Mouse (Mus musculus): ENCODE results near the gene Sec31b. TPM values are rescaled to one million over a fixed set of nuclear protein-coding genes. Genes with fewer than 3 reads are reported as not detected.

The Sec31b gene
- polyA plus RNA-seq, 1 experiment from 2014 or later, result 0.40 TPM

DNA sequence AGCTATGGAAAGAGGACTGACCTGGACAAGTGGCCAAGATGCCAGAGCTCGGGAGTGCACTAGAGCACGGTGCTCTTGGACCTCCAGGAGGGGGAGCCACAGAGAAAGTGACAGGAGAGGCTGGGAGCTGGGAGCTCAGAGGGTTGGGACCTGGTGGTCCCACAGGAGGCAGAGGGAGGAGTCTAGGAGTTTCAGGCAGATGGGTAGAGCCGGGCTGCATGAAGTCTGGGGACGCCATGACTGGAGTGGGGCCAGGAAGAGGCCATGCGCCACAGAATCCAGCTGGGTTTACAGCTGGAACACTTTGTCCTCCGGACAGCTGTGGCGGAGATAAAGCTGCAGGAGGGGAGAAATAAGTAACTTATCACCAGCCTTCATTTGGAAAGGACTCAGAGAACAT, 26.5 kb downstream of the Sec31b start:
- no peak overlapping the region for H3K9ac ChIP-seq
- no peak overlapping the region for H3K4me2 ChIP-seq (replicated peaks)
- no peak overlapping the region for H3K4me3 ChIP-seq (replicated peaks)
- peaks cover 12% of the 10 kb centered on the region for H3K4me1 ChIP-seq (replicated peaks)
- no peak overlapping the region for H3K27ac ChIP-seq
- H3K36me3 ChIP-seq, result no peaks in the 10 kb centered on the region
- 22% methylated on average over 7 of the region's 7 CpGs for WGBS
- H3K9me3 ChIP-seq, result no peaks in the 10 kb centered on the region
- peaks cover 9% of the 10 kb centered on the region; the same call in 1 of the 2 replicates for H3K27me3 ChIP-seq (replicated peaks)
- ATAC-seq, result peak; percentile 58; the same call in 1 of the 2 replicates

DNA sequence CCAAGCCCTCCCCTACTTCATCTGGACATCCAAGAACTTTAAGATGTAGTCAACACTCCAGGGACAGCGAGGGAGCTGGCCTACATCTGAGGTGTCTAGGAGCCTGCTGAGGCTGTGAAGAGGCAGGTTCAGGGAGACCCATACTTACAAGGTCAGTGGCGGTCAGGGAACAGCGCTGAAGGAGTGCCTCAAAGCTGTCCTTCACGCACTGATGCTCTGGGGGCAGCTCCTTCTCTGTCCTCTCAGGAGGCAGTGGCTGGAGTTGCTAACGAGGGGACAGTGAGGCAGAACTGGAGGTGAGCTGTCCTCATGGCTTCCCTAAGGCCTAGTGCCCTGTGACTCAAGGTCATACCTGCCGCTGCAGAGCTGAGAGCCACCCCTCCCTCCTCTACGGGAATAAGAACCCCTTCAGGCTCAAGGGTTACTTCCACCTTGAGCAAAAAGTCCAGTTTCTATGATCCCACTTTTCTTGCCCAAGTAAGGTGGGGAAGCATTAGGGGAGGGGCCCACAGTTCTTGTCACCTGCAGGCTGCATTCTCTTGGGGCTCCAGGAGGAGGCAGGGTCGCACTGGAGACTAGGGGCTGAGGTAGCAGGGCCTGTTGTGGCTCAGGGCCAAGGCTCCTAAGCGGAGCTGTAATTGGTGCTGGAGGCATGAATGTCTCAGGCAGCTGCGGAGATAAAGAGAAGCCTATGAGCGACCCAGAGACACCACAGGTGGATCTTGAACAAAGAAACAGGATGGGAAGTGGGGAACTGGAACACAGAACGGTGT, 27.5 kb downstream of the Sec31b start:
- WGBS, result 63% methylated on average over 12 of the region's 12 CpGs
- peaks cover 17% of the 10 kb centered on the region; the same call in 1 of the 2 replicates for H3K27me3 ChIP-seq (replicated peaks)
- H3K4me2 ChIP-seq (replicated peaks), result no peak overlapping the region
- H3K27ac ChIP-seq, result no peak overlapping the region
- no peak overlapping the region for H3K9ac ChIP-seq
- H3K4me3 ChIP-seq (replicated peaks), result no peak overlapping the region
- H3K36me3 ChIP-seq, result no peaks in the 10 kb centered on the region
- peaks cover 12% of the 10 kb centered on the region for H3K4me1 ChIP-seq (replicated peaks)
- no peaks in the 10 kb centered on the region for H3K9me3 ChIP-seq
- ATAC-seq, result no peak; the same call in 1 of the 2 replicates

DNA sequence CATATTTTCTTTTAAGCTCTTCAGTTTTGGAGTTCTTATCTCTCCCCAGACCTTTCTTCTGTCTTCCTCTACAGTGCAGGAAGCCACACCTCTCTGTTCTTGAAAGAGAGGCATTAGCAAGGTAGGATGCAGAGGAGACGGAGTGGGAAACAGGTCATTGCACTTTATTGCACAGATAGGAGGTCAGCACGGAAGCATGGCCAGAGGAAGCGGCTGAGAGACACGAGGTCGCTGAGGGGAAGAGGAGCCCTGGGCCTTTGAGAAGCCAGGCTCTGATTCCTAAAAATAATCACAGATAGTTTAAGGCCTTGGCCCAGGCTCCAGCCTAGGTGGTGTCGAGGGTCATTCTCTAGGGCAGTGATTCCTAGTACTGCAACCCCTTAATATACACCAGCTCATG, 29.9 kb downstream of the Sec31b start:
- peaks cover 40% of the 10 kb centered on the region for H3K27me3 ChIP-seq (replicated peaks)
- H3K9ac ChIP-seq, result no peak overlapping the region
- no peaks in the 10 kb centered on the region for H3K36me3 ChIP-seq
- ATAC-seq, result no peak
- H3K9me3 ChIP-seq, result no peaks in the 10 kb centered on the region
- WGBS, result 51% methylated on average over 6 of the region's 6 CpGs
- no peak overlapping the region for H3K4me3 ChIP-seq (replicated peaks)
- no peak overlapping the region for H3K4me2 ChIP-seq (replicated peaks)
- H3K4me1 ChIP-seq (replicated peaks), result peaks cover 23% of the 10 kb centered on the region
- no peak overlapping the region for H3K27ac ChIP-seq

DNA sequence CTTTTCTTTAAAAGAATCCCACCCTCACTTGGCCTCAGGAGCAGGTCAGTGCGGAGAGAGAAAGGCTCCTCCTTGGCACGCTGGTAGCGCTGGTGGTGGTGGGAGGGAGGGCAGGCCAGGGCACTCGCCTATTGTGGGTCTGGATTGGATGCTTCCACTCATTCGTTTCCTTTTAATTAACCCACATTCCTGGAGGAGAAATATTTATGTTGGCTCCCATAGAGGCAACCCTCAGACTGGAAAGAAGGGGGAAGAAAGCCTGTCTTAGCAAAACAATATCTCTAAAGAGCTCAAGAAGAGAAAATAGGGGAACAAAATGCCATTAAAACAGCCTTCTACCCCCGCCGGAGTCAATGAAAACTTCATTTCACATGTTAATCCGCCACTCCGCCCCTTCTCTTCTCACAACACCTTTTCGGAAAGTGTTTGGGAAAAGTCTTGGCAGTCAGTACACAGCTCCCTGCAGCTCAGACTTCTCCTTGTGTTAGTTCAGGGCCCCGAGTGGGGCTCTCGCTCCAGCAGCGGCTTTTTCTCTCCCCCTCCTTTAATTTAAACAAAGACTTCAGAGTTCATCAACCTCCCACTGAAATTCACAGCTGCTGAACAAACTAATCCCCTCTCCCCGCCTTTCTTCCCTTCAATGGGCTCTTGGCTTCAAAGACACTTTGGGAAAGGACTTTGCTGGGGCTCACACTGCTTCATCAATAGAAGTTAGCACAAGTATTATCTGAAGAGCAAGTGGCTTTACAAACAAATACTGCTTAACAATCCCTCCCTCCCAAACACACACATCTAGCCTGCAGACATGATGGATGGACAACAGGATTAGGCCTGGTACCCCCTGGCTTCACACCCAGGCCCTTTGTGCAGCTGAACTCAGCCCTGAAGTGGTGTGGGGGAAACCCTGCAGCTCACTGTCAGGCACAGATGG, 30.9 kb downstream of the Sec31b start:
- H3K27me3 ChIP-seq (replicated peaks), result peaks cover 50% of the 10 kb centered on the region
- H3K4me2 ChIP-seq (replicated peaks), result no peak overlapping the region
- no peaks in the 10 kb centered on the region for H3K9me3 ChIP-seq
- H3K27ac ChIP-seq, result 0 out of 2 replicates have a peak overlapping the region, but pooled peaks have one; percentile 32
- no peak for ATAC-seq
- 25% methylated on average over 14 of the region's 14 CpGs for WGBS
- peaks cover 25% of the 10 kb centered on the region for H3K4me1 ChIP-seq (replicated peaks)
- no peak overlapping the region for H3K4me3 ChIP-seq (replicated peaks)
- no peak overlapping the region for H3K9ac ChIP-seq
- H3K36me3 ChIP-seq, result no peaks in the 10 kb centered on the region

DNA sequence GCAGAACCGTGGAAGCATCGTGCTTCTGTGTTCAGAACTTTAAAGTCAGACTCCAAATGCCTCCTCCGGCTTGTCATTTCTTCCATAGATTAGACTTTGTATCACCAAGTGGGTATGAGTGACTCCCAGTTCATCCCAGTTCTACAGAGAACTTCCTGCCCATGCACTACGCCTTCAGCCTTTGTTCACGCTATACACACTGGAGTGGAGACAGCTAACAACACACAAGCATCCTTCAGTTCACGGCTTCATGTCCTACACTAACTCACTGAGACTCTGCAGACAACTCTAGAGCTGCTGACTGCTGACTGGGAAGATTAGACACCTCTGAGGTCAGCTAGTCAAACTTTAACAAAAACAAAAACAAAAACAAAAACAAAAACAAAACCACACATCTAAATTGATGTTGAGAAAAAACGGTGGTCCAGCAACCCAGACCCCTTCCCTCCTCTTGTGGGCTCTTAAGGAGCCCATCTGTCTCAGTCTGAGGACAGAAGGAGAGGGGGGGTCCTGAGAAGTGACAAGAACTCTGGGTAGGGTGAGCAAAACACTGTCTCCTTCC, 31.7 kb downstream of the Sec31b start:
- Histone ChIP-seq H3K4me1 (replicated peaks) (peaks cover 25% of the 10 kb centered on the region), H3K27me3 (replicated peaks) (peaks cover 53% of the 10 kb centered on the region), H3K27ac (no peak overlapping the region), H3K36me3 (no peaks in the 10 kb centered on the region), H3K4me3 (replicated peaks) (no peak overlapping the region), H3K9me3 (no peaks in the 10 kb centered on the region), H3K4me2 (replicated peaks) (no peak overlapping the region), H3K9ac (no peak overlapping the region)
- no peak for ATAC-seq
- WGBS, result 35% methylated on average over 7 of the region's 7 CpGs

DNA sequence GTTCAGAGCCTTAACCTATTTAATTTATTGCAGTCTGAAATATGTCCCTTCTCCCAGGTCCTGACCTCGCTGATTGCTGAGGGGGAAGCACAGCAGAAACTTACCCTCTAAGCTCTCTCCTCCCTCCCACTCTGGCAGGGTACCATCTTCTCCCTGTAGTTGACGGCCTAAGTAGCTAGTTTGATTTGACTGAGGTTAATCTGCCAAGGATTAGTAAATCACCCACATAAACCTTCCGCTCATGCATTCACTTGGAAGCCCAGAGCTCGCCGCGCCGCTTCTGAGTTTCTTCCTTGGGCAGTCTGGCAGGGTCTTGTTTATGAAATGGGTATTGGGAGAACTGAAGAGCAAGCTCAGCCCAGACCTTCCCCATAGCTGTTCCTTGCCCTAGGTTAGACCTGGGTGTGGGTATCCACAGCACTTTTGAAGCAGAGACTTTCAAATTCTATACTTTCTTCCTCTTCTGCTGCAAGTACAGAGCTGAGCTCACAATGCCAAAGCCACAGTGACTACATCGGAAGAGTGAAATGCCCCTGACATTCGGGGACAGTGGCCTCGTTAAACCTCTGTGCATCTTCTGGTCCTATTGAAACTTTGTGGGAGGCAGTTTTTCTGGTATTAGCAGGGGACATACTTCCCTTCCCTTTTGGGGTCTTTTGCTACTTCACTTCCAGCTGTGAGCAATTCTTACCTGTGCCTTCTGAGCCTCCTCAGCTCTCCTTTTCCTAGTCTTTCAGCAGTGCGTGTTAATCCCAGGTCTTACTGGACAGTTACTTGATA, 32.4 kb downstream of the Sec31b start:
- peaks cover 58% of the 10 kb centered on the region for H3K27me3 ChIP-seq (replicated peaks)
- no peak for ATAC-seq
- 37% methylated on average over 11 of the region's 11 CpGs for WGBS
- H3K4me2 ChIP-seq (replicated peaks), result no peak overlapping the region
- peaks cover 25% of the 10 kb centered on the region for H3K4me1 ChIP-seq (replicated peaks)
- H3K9ac ChIP-seq, result no peak overlapping the region
- no peaks in the 10 kb centered on the region for H3K9me3 ChIP-seq
- H3K4me3 ChIP-seq (replicated peaks), result no peak overlapping the region
- no peaks in the 10 kb centered on the region for H3K36me3 ChIP-seq
- H3K27ac ChIP-seq, result no peak overlapping the region

DNA sequence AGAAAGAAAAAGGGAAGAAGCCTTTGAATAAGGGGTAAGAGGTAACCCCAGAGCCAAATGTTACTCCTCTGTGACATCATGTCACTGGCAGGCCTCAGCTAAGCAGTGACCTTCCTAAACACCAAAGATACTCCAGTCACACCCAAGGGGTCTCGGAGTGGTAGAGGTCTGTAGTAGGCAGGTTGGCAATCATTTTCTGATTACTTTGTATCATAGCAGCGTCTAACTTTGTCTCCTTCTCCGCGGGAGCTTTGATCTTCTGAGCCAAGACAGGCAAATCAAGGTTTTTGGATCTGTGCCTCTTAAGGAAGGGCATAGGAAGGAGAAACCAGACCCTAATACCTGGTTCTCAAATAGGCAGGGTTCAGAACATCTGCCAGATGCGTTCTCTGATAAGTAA, 33.1 kb downstream of the Sec31b start:
- no peak overlapping the region for H3K4me2 ChIP-seq (replicated peaks)
- no peak overlapping the region for H3K9ac ChIP-seq
- H3K4me1 ChIP-seq (replicated peaks), result peaks cover 25% of the 10 kb centered on the region
- no peaks in the 10 kb centered on the region for H3K36me3 ChIP-seq
- no peak overlapping the region for H3K27ac ChIP-seq
- no peaks in the 10 kb centered on the region for H3K9me3 ChIP-seq
- H3K4me3 ChIP-seq (replicated peaks), result no peak overlapping the region
- H3K27me3 ChIP-seq (replicated peaks), result peaks cover 58% of the 10 kb centered on the region
- no peak for ATAC-seq
- 43% methylated on average over 5 of the region's 5 CpGs for WGBS

DNA sequence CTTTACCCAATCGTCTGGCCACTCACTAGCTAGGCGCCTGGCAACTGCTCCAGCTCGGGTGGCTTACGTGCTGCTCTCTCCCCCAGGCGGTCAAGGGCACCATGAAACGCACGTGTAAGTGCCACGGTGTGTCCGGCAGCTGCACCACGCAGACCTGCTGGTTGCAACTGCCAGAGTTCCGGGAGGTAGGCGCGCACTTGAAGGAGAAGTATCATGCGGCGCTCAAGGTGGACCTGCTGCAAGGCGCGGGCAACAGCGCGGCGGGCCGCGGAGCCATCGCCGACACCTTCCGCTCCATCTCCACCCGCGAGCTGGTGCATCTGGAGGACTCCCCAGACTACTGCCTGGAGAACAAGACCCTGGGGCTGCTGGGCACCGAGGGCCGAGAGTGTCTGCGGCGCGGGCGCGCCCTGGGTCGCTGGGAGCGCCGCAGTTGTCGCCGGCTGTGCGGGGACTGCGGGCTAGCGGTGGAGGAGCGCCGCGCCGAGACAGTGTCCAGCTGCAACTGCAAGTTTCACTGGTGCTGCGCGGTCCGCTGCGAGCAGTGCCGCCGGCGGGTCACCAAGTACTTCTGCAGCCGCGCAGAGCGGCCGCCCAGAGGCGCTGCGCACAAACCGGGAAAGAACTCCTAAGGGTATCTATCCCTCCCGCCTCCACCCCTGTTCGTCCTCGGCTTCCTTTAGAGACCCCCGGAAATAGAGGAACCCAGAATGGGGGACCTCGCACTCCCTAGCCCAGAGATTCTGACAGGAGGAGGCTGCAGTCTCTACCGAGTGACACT, 34.0 kb downstream of the Sec31b start:
- Histone ChIP-seq H3K4me1 (replicated peaks) (peaks cover 22% of the 10 kb centered on the region), H3K27ac (no peak overlapping the region), H3K9me3 (no peaks in the 10 kb centered on the region), H3K4me2 (replicated peaks) (peak overlapping the region; percentile 97), H3K4me3 (replicated peaks) (peak overlapping the region; percentile 47), H3K9ac (peak overlapping the region; percentile 29; the same call in 1 of the 2 replicates), H3K27me3 (replicated peaks) (peaks cover 58% of the 10 kb centered on the region), H3K36me3 (no peaks in the 10 kb centered on the region)
- ATAC-seq, result peak; percentile 58
- 1% methylated on average over 66 of the region's 66 CpGs for WGBS

DNA sequence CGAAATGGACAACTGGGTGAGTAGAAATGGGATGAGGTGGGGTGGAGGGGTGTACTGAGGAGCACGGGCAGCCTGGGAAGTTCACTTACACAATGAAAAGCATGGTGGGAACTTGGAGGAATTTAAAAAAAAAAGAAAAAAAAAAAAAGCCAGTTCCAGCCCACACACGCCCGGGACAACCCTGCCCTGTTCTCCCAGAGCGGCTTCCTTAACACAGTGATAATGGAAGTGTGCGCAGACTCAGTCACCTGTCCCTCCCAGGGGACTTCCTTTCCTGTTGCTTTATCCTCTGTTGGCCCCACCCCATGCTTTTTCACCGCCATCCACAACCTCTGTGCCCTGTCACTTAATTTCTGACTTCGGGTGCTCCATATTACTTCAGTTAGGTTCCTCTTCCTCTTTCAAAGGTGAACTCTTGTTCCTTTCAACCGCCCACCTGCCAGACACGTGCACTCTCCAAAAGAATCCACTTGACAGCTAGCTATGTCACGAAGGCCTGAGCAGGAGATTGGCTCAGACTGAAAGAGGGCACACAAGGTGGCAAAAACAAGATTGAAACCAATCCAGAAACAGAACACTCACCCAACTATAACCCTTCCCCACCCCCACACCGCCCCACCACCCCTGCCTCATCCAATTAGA, 35.0 kb downstream of the Sec31b start:
- WGBS, result 5% methylated on average over 12 of the region's 12 CpGs
- H3K4me2 ChIP-seq (replicated peaks), result peak overlapping the region; percentile 97
- H3K4me1 ChIP-seq (replicated peaks), result peaks cover 22% of the 10 kb centered on the region
- no peak for ATAC-seq
- peaks cover 55% of the 10 kb centered on the region for H3K27me3 ChIP-seq (replicated peaks)
- H3K36me3 ChIP-seq, result no peaks in the 10 kb centered on the region
- no peak overlapping the region for H3K27ac ChIP-seq
- no peaks in the 10 kb centered on the region for H3K9me3 ChIP-seq
- H3K9ac ChIP-seq, result no peak overlapping the region
- 0 out of 2 replicates have a peak overlapping the region, but pooled peaks have one; percentile 0 for H3K4me3 ChIP-seq (replicated peaks)

DNA sequence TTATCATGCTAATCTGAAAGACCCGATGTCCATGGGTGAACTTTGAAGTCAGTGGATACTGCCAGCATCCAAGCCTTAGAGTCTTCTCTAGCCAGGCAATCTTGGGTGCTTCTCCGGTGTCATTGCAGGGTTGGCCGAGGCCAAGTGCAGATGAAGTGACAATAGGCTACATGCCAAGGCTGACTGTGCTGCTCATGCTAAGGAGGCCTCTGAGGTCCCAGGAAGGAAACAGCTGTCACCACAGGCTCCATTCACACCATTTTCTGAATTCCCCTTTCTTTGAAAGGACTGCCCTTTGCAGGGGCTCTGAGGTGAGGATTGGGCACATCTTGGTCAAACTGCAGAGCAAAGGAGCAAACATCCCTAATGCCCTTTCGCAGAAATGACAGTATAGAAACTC, 42.9 kb downstream of the Sec31b start:
- Histone ChIP-seq H3K9me3 (no peaks in the 10 kb centered on the region), H3K36me3 (no peaks in the 10 kb centered on the region), H3K4me2 (replicated peaks) (no peak overlapping the region), H3K4me3 (replicated peaks) (no peak overlapping the region), H3K9ac (no peak overlapping the region), H3K27ac (no peak overlapping the region), H3K4me1 (replicated peaks) (no peaks in the 10 kb centered on the region), H3K27me3 (replicated peaks) (0 out of 2 replicates have a peak, but pooled peaks cover 4% of the 10 kb centered on the region)
- WGBS, result 74% methylated on average over 4 of the region's 4 CpGs
- ATAC-seq, result no peak

DNA sequence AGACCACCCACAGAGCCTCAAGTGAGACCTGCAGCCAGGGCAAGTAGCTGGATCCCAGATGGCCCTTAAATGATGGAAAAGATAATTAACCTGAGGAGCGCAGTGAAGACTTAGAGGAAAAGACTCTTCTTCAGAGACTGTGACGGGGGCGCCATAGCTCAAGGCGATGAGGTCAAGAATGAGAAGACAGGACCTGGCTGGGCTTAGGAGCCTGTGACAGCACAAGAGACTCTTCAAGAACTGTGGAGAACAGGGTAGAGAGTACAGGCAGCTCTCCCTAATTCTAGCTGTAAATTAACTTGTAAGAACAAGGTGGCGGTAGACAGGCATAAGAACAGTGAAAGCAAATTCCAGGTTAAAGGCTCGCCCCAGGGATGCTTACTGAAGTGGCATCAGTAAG, 43.7 kb downstream of the Sec31b start:
- H3K4me1 ChIP-seq (replicated peaks), result no peaks in the 10 kb centered on the region
- no peaks in the 10 kb centered on the region for H3K36me3 ChIP-seq
- H3K27me3 ChIP-seq (replicated peaks), result 0 out of 2 replicates have a peak, but pooled peaks cover 4% of the 10 kb centered on the region
- no peak overlapping the region for H3K4me3 ChIP-seq (replicated peaks)
- no peak for ATAC-seq
- H3K4me2 ChIP-seq (replicated peaks), result no peak overlapping the region
- H3K9me3 ChIP-seq, result no peaks in the 10 kb centered on the region
- 64% methylated on average over 6 of the region's 6 CpGs for WGBS
- H3K27ac ChIP-seq, result no peak overlapping the region
- H3K9ac ChIP-seq, result no peak overlapping the region

All from intestine, embryonic 15.5 days (tissue).